Mouse (Mus musculus) E14TG2a.4 (cell line): ENCODE measurements at regions not wholly inside any gene's neighbourhood (a gene's known extent, or its start where the extent isn't known, plus 50 kb on each side); places are given as distances from the start of the nearest gene placed in this dataset.

Source experiments
- H3K27me3 ChIP-seq: 2 replicates; pipeline ENCODE4 v1.6.1; 2014; ENCODE audit warnings: low read length, control low read depth; ENCODE audit not compliant: insufficient read depth
- H3K36me3 ChIP-seq: 2 replicates; pipeline ENCODE4 v1.6.1; 2014; ENCODE audit warnings: low read length, control low read depth; ENCODE audit not compliant: insufficient read depth
- H3K4me1 ChIP-seq: replicated peaks from 2 replicates; pipeline ENCODE4 v1.6.1; 2014; ENCODE audit warnings: low read depth, low read length, control low read depth
- H3K4me3 ChIP-seq: replicated peaks from 2 replicates; pipeline ENCODE4 v1.5.1; 2014; ENCODE audit warnings: mild to moderate bottlenecking, low read length
- H3K9me3 ChIP-seq: 2 replicates; pipeline ENCODE4 v1.6.1; 2014; ENCODE audit warnings: low read length, control low read depth
- CTCF ChIP-seq: conservative IDR thresholded peaks from 2 replicates; pipeline ENCODE4 v1.5.1; 2014; ENCODE audit warnings: low read length
- NANOG ChIP-seq: IDR thresholded peaks from 2 replicates; pipeline ENCODE4 v1.6.1; 2014; ENCODE audit warnings: borderline replicate concordance, low read length, mixed read lengths
- POU5F1 ChIP-seq: IDR thresholded peaks from 2 replicates; pipeline ENCODE4 v1.6.1; 2014; ENCODE audit warnings: low read length, borderline replicate concordance

GRCm38 (mm10) chr9:9606322-9606721, 367.4 kb upstream of the Arhgap42 start:
- peaks cover 53% of the 10 kb centered on the region for H3K9me3 ChIP-seq
- H3K36me3 ChIP-seq = no peaks in the 10 kb centered on the region
- H3K4me1 ChIP-seq = no peaks in the 10 kb centered on the region
- no peaks in the 10 kb centered on the region for H3K27me3 ChIP-seq
- no peak overlapping the region for H3K4me3 ChIP-seq
- TF ChIP-seq POU5F1 = no peak
- no peak for TF ChIP-seq NANOG
- TF ChIP-seq CTCF = no peak

- Histone ChIP-seq H3K4me3 (no peak overlapping the region), H3K27me3 (no peaks in the 10 kb centered on the region), H3K9me3 (peaks cover 13% of the 10 kb centered on the region), H3K36me3 (no peaks in the 10 kb centered on the region), H3K4me1 (peaks cover 8% of the 10 kb centered on the region)
- TF ChIP-seq CTCF (no peak), POU5F1 (peak; percentile 78; the same call in 1 of the 2 replicates), NANOG (peak; percentile 44; the same call in 1 of the 2 replicates)
Observed at GRCm38 (mm10) chr9:9591263-9591662, 352.4 kb upstream of the Arhgap42 start.

- no peak for TF ChIP-seq CTCF
- no peak for TF ChIP-seq NANOG
- TF ChIP-seq POU5F1 = no peak
Observed at GRCm38 (mm10) chr9:9583011-9583605, 344.2 kb upstream of the Arhgap42 start.

GRCm38 (mm10) chr9:9582301-9583010, 343.6 kb upstream of the Arhgap42 start:
- H3K4me1 ChIP-seq = no peaks in the 10 kb centered on the region
- TF ChIP-seq NANOG (no peak), CTCF (no peak), POU5F1 (no peak)
- no peaks in the 10 kb centered on the region for H3K27me3 ChIP-seq
- H3K36me3 ChIP-seq = no peaks in the 10 kb centered on the region
- H3K4me3 ChIP-seq = no peak overlapping the region
- peaks cover 4% of the 10 kb centered on the region; the same call in 1 of the 2 replicates for H3K9me3 ChIP-seq

More at GRCm38 (mm10) chr9:9583011-9583605, 344.2 kb upstream of the Arhgap42 start:
- H3K9me3 ChIP-seq = peaks cover 4% of the 10 kb centered on the region; the same call in 1 of the 2 replicates
- H3K27me3 ChIP-seq = no peaks in the 10 kb centered on the region
- no peaks in the 10 kb centered on the region for H3K36me3 ChIP-seq
- no peak overlapping the region for H3K4me3 ChIP-seq
- no peaks in the 10 kb centered on the region for H3K4me1 ChIP-seq

- no peak overlapping the region for H3K4me3 ChIP-seq
- H3K9me3 ChIP-seq = no peaks in the 10 kb centered on the region
- H3K36me3 ChIP-seq = no peaks in the 10 kb centered on the region
- no peaks in the 10 kb centered on the region for H3K27me3 ChIP-seq
- no peaks in the 10 kb centered on the region for H3K4me1 ChIP-seq
- TF ChIP-seq POU5F1 (no peak), CTCF (no peak), NANOG (no peak)
Observed at GRCm38 (mm10) chr9:9568040-9568649, 329.2 kb upstream of the Arhgap42 start.

GRCm38 (mm10) chr9:9564551-9564950, 325.6 kb upstream of the Arhgap42 start:
- H3K27me3 ChIP-seq = no peaks in the 10 kb centered on the region
- no peak overlapping the region for H3K4me3 ChIP-seq
- no peaks in the 10 kb centered on the region for H3K9me3 ChIP-seq
- TF ChIP-seq NANOG (no peak), POU5F1 (no peak), CTCF (no peak)
- no peaks in the 10 kb centered on the region for H3K36me3 ChIP-seq
- no peaks in the 10 kb centered on the region for H3K4me1 ChIP-seq

- H3K36me3 ChIP-seq = no peaks in the 10 kb centered on the region
- H3K4me3 ChIP-seq = no peak overlapping the region
- TF ChIP-seq POU5F1 (no peak), CTCF (no peak), NANOG (no peak)
- peaks cover 25% of the 10 kb centered on the region for H3K9me3 ChIP-seq
- H3K4me1 ChIP-seq = no peaks in the 10 kb centered on the region
- no peaks in the 10 kb centered on the region for H3K27me3 ChIP-seq
Observed at GRCm38 (mm10) chr9:9548657-9549056, 309.8 kb upstream of the Arhgap42 start.

GRCm38 (mm10) chr9:9547570-9547969, 308.7 kb upstream of the Arhgap42 start:
- no peaks in the 10 kb centered on the region for H3K4me1 ChIP-seq
- no peaks in the 10 kb centered on the region for H3K27me3 ChIP-seq
- H3K9me3 ChIP-seq = peaks cover 25% of the 10 kb centered on the region
- no peak for TF ChIP-seq CTCF
- TF ChIP-seq NANOG = no peak
- no peak for TF ChIP-seq POU5F1
- H3K4me3 ChIP-seq = no peak overlapping the region
- H3K36me3 ChIP-seq = no peaks in the 10 kb centered on the region
